Mouse (Mus musculus): ENCODE results near the gene Scamp1. TPM values are rescaled to one million over a fixed set of nuclear protein-coding genes. Genes with fewer than 3 reads are reported as not detected.

Scamp1 gene
- polyA plus RNA-seq, 1 experiment from 2014 or later = 32.5 TPM

- Histone ChIP-seq H3K4me3 (no peak overlapping the region), H3K4me1 (peaks cover 4% of the 10 kb centered on the region), H3K4me2 (no peak overlapping the region), H3K9ac (no peak overlapping the region), H3K27ac (no peak overlapping the region), H3K36me3 (peaks cover 4% of the 10 kb centered on the region; the same call in 1 of the 2 replicates), H3K9me3 (no peaks in the 10 kb centered on the region), H3K27me3 (no peaks in the 10 kb centered on the region)
- 87% methylated on average over 3 of the region's 3 CpGs for WGBS
- ATAC-seq (ENCODE audit: insufficient number of reproducible peaks, insufficient read depth, low FRiP score, low TSS enrichment, low read depth) = no peak
These were observed 31.4 kb downstream of the Scamp1 start for GRCm38 (mm10) chr13:94254286-94254685.

GRCm38 (mm10) chr13:94253052-94253451, 32.6 kb downstream of the Scamp1 start:
- WGBS = 91% methylated on average over 5 of the region's 5 CpGs
- no peak overlapping the region for H3K4me3 ChIP-seq
- H3K4me1 ChIP-seq = peaks cover 4% of the 10 kb centered on the region
- ATAC-seq (ENCODE audit: insufficient number of reproducible peaks, insufficient read depth, low FRiP score, low TSS enrichment, low read depth) = no peak
- no peaks in the 10 kb centered on the region for H3K9me3 ChIP-seq
- no peak overlapping the region for H3K27ac ChIP-seq
- H3K9ac ChIP-seq = no peak overlapping the region
- no peaks in the 10 kb centered on the region for H3K27me3 ChIP-seq
- H3K4me2 ChIP-seq = no peak overlapping the region
- peaks cover 4% of the 10 kb centered on the region; the same call in 1 of the 2 replicates for H3K36me3 ChIP-seq

GRCm38 (mm10) chr13:94250761-94251160, 34.9 kb downstream of the Scamp1 start:
- Histone ChIP-seq H3K27me3 (no peaks in the 10 kb centered on the region), H3K4me1 (no peaks in the 10 kb centered on the region), H3K9ac (no peak overlapping the region), H3K4me3 (no peak overlapping the region), H3K27ac (no peak overlapping the region), H3K4me2 (no peak overlapping the region), H3K9me3 (no peaks in the 10 kb centered on the region), H3K36me3 (peaks cover 4% of the 10 kb centered on the region; the same call in 1 of the 2 replicates)
- ATAC-seq (ENCODE audit: insufficient number of reproducible peaks, insufficient read depth, low FRiP score, low TSS enrichment, low read depth) = no peak
- WGBS = 91% methylated on average over 6 of the region's 8 CpGs

- ATAC-seq (ENCODE audit: insufficient number of reproducible peaks, insufficient read depth, low FRiP score, low TSS enrichment, low read depth) = no peak
- Histone ChIP-seq H3K27me3 (no peaks in the 10 kb centered on the region), H3K4me1 (no peaks in the 10 kb centered on the region), H3K27ac (no peak overlapping the region), H3K4me3 (no peak overlapping the region), H3K9me3 (no peaks in the 10 kb centered on the region), H3K4me2 (no peak overlapping the region), H3K36me3 (peaks cover 4% of the 10 kb centered on the region; the same call in 1 of the 2 replicates), H3K9ac (no peak overlapping the region)
- 90% methylated on average over 6 of the region's 6 CpGs for WGBS
These were observed 35.5 kb downstream of the Scamp1 start for GRCm38 (mm10) chr13:94250188-94250587.

GRCm38 (mm10) chr13:94242897-94243296, 42.8 kb downstream of the Scamp1 start:
- Histone ChIP-seq H3K4me2 (no peak overlapping the region), H3K4me1 (peaks cover 3% of the 10 kb centered on the region; the same call in 1 of the 2 replicates), H3K36me3 (no peaks in the 10 kb centered on the region), H3K9me3 (no peaks in the 10 kb centered on the region), H3K27me3 (no peaks in the 10 kb centered on the region), H3K4me3 (no peak overlapping the region), H3K9ac (no peak overlapping the region), H3K27ac (no peak overlapping the region)
- ATAC-seq (ENCODE audit: insufficient number of reproducible peaks, insufficient read depth, low FRiP score, low TSS enrichment, low read depth) = no peak
- 70% methylated on average over 2 of the region's 2 CpGs for WGBS

GRCm38 (mm10) chr13:94241892-94242524, 43.6 kb downstream of the Scamp1 start:
- H3K4me2 ChIP-seq = no peak overlapping the region
- peaks cover 3% of the 10 kb centered on the region; the same call in 1 of the 2 replicates for H3K4me1 ChIP-seq
- no peak overlapping the region for H3K27ac ChIP-seq
- ATAC-seq (ENCODE audit: insufficient number of reproducible peaks, insufficient read depth, low FRiP score, low TSS enrichment, low read depth) = no peak
- H3K9ac ChIP-seq = no peak overlapping the region
- no peaks in the 10 kb centered on the region for H3K9me3 ChIP-seq
- no peaks in the 10 kb centered on the region for H3K36me3 ChIP-seq
- no peaks in the 10 kb centered on the region for H3K27me3 ChIP-seq
- H3K4me3 ChIP-seq = no peak overlapping the region
- 44% methylated on average over 4 of the region's 4 CpGs for WGBS

GRCm38 (mm10) chr13:94240873-94241272, 44.8 kb downstream of the Scamp1 start:
- Histone ChIP-seq H3K4me3 (no peak overlapping the region), H3K9ac (no peak overlapping the region), H3K36me3 (no peaks in the 10 kb centered on the region), H3K9me3 (no peaks in the 10 kb centered on the region), H3K27ac (no peak overlapping the region), H3K27me3 (no peaks in the 10 kb centered on the region), H3K4me1 (peaks cover 3% of the 10 kb centered on the region; the same call in 1 of the 2 replicates), H3K4me2 (no peak overlapping the region)
- 72% methylated on average over 5 of the region's 5 CpGs for WGBS
- ATAC-seq (ENCODE audit: insufficient number of reproducible peaks, insufficient read depth, low FRiP score, low TSS enrichment, low read depth) = no peak

- 77% methylated on average over 6 of the region's 6 CpGs for WGBS
- H3K4me3 ChIP-seq = no peak overlapping the region
- H3K4me1 ChIP-seq = peaks cover 3% of the 10 kb centered on the region; the same call in 1 of the 2 replicates
- no peaks in the 10 kb centered on the region for H3K9me3 ChIP-seq
- H3K36me3 ChIP-seq = no peaks in the 10 kb centered on the region
- H3K9ac ChIP-seq = no peak overlapping the region
- ATAC-seq (ENCODE audit: insufficient number of reproducible peaks, insufficient read depth, low FRiP score, low TSS enrichment, low read depth) = no peak
- H3K27ac ChIP-seq = no peak overlapping the region
- H3K27me3 ChIP-seq = no peaks in the 10 kb centered on the region
- H3K4me2 ChIP-seq = no peak overlapping the region
These were observed 45.5 kb downstream of the Scamp1 start for GRCm38 (mm10) chr13:94240111-94240510.

- no peak for ATAC-seq (ENCODE audit: insufficient number of reproducible peaks, insufficient read depth, low FRiP score, low TSS enrichment, low read depth)
- H3K9ac ChIP-seq = no peak overlapping the region
- WGBS = 63% methylated on average over 4 of the region's 4 CpGs
These were observed 46.2 kb downstream of the Scamp1 start for GRCm38 (mm10) chr13:94239488-94239887.

GRCm38 (mm10) chr13:94231871-94232270, 53.8 kb downstream of the Scamp1 start:
- no peaks in the 10 kb centered on the region for H3K9me3 ChIP-seq

More at GRCm38 (mm10) chr13:94239488-94239887, 46.2 kb downstream of the Scamp1 start:
- Histone ChIP-seq H3K9me3 (no peaks in the 10 kb centered on the region), H3K27ac (no peak overlapping the region), H3K36me3 (no peaks in the 10 kb centered on the region), H3K4me3 (no peak overlapping the region), H3K27me3 (no peaks in the 10 kb centered on the region), H3K4me1 (0 out of 2 replicates have a peak, but pooled peaks cover 3% of the 10 kb centered on the region), H3K4me2 (no peak overlapping the region)

GRCm38 (mm10) chr13:94224717-94225705, 60.6 kb downstream of the Scamp1 start:
- no peak for ATAC-seq (ENCODE audit: insufficient number of reproducible peaks, insufficient read depth, low FRiP score, low TSS enrichment, low read depth)
- Histone ChIP-seq H3K4me3 (no peak overlapping the region), H3K4me1 (0 out of 2 replicates have a peak, but pooled peaks cover 4% of the 10 kb centered on the region), H3K36me3 (peaks cover 39% of the 10 kb centered on the region), H3K27ac (no peak overlapping the region), H3K27me3 (no peaks in the 10 kb centered on the region), H3K9me3 (no peaks in the 10 kb centered on the region), H3K4me2 (no peak overlapping the region), H3K9ac (no peak overlapping the region)
- WGBS = 94% methylated on average over 38 of the region's 38 CpGs

More at GRCm38 (mm10) chr13:94231871-94232270, 53.8 kb downstream of the Scamp1 start:
- Histone ChIP-seq H3K4me3 (no peak overlapping the region), H3K27me3 (no peaks in the 10 kb centered on the region), H3K36me3 (peaks cover 29% of the 10 kb centered on the region), H3K4me1 (no peaks in the 10 kb centered on the region), H3K27ac (no peak overlapping the region), H3K9ac (no peak overlapping the region), H3K4me2 (no peak overlapping the region)
- WGBS = 90% methylated on average over 14 of the region's 14 CpGs
- no peak for ATAC-seq (ENCODE audit: insufficient number of reproducible peaks, insufficient read depth, low FRiP score, low TSS enrichment, low read depth)

Data from embryonic facial prominence, embryonic 13.5 days (tissue).